In the genomic region with DNA sequence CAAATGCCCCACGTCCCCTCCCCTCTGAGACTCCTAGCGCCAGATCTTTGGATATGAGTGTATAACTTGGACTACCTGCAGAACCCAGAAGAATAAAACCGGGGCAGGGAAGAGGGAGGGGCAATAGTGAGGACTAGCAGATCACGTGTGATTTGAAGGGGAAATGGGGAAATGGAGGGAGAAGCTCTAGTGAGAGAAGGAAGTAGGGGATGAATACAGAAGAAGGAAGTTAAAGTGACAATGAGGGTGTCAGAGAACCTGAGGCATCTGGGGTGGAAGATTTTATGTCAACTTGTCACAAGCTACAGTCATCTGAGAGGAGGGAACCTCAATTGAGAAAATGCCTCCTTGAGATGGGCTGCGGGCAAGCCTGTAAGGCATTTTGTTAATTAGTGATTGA, we compare ENCODE assay signal across 17 mouse cellular contexts.
"Had no signal": no experiment of that assay in that cellular context is flagged by ENCODE, and none has a peak within 500 bp of the region (broad histone marks: within the 10 kb centered on the region; RNA-seq: fewer than 3 reads in every experiment).

No protein-coding gene starts in this region.

- H3K4me2 ChIP-seq: intestine, embryonic 15.5 days; kidney, embryonic 15.5 days; limb, embryonic 15.5 days; liver, embryonic 12.5 days; lung, embryonic 14.5 days; midbrain, embryonic 11.5 days; midbrain, embryonic 15.5 days; neural tube, embryonic 15.5 days had no signal

- H3K9me3 ChIP-seq: intestine, embryonic 15.5 days; kidney, embryonic 15.5 days; limb, embryonic 15.5 days; liver, embryonic 12.5 days; megakaryocyte, embryonic 14.5 days; midbrain, embryonic 15.5 days; neural tube, embryonic 15.5 days had no signal

- H3K9ac ChIP-seq: intestine, embryonic 15.5 days; kidney, embryonic 15.5 days; limb, embryonic 15.5 days; liver, embryonic 12.5 days; lung, embryonic 14.5 days; midbrain, embryonic 15.5 days; neural tube, embryonic 15.5 days had no signal

- ATAC-seq: intestine, embryonic 15.5 days; liver, embryonic 12.5 days; midbrain, embryonic 15.5 days had no signal

- H3K27ac ChIP-seq: intestine, embryonic 15.5 days; kidney, embryonic 15.5 days; left cerebral cortex, adult 2 months; limb, embryonic 15.5 days; liver, embryonic 12.5 days; midbrain, embryonic 15.5 days; neural tube, embryonic 15.5 days had no signal

- H3K4me3 ChIP-seq: intestine, embryonic 15.5 days; kidney, embryonic 15.5 days; left cerebral cortex, adult 2 months; limb, embryonic 15.5 days; liver, embryonic 12.5 days; megakaryocyte, embryonic 14.5 days; midbrain, embryonic 15.5 days; neural tube, embryonic 15.5 days had no signal

- DNase-seq: kidney, adult 2 months; kidney, postnatal 25 days; lung, embryonic 14.5 days; right cerebral cortex, adult 18-20 months; right cerebral cortex, postnatal 25 days; spleen, adult 18-20 months; thymus, adult 18-20 months; thymus, postnatal 25 days had no signal

- H3K36me3 ChIP-seq: intestine, embryonic 15.5 days; kidney, embryonic 15.5 days; limb, embryonic 15.5 days; liver, embryonic 12.5 days; midbrain, embryonic 15.5 days; neural tube, embryonic 15.5 days had no signal

- H3K4me1 ChIP-seq: midbrain, embryonic 15.5 days; neural tube, embryonic 15.5 days had no signal

- H3K27me3 ChIP-seq: intestine, embryonic 15.5 days; kidney, embryonic 15.5 days; limb, embryonic 15.5 days; liver, embryonic 12.5 days; midbrain, embryonic 15.5 days; neural tube, embryonic 15.5 days had no signal
